Mouse (Mus musculus): ENCODE measurements around the gene Ccdc36. TPM values are rescaled to one million over a fixed set of nuclear protein-coding genes. Genes with fewer than 3 reads are reported as not detected.

Gene Ccdc36
- polyA plus RNA-seq, 1 experiment from 2014 or later: 1.0 TPM

- Histone ChIP-seq H3K4me1 (replicated peaks) (0 out of 2 replicates have a peak, but pooled peaks cover 10% of the 10 kb centered on the region), H3K9me3 (no peaks in the 10 kb centered on the region), H3K27ac (no peak overlapping the region), H3K9ac (no peak overlapping the region; the same call in 1 of the 2 replicates), H3K4me3 (no peak overlapping the region), H3K27me3 (no peaks in the 10 kb centered on the region), H3K4me2 (no peak overlapping the region), H3K36me3 (no peaks in the 10 kb centered on the region)
- no peak for ATAC-seq (ENCODE audit: low FRiP score)
- WGBS: 77% methylated on average over 5 of the region's 5 CpGs
Observed at GRCm38 (mm10) chr9:108440485-108440884, 12.2 kb upstream of the Ccdc36 start.

DNA sequence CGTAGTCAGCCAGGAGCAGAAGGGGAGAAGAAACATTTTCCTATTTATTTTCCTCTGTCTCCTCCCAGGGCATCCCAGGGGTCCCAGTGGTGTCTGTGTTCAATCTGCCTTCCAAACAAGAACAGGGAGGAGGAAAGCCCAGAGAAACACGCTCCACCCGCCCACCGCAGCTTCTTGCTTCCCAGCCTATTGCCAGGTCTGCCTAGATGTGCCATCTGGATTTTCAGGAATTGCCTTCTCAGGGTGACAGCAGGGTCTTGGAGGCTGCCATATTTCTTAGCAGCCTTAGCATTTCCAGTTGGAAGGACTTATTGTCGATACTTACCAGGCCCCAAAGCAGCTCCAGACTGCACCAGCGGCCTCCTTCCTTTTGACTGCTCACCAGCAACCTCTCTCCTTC lies 10.9 kb upstream of the Ccdc36 start:
- H3K27ac ChIP-seq: no peak overlapping the region
- H3K4me3 ChIP-seq: no peak overlapping the region
- no peak overlapping the region for H3K4me2 ChIP-seq
- no peaks in the 10 kb centered on the region for H3K9me3 ChIP-seq
- 91% methylated on average over 6 of the region's 6 CpGs for WGBS
- no peaks in the 10 kb centered on the region for H3K36me3 ChIP-seq
- H3K27me3 ChIP-seq: no peaks in the 10 kb centered on the region
- 0 out of 2 replicates have a peak, but pooled peaks cover 10% of the 10 kb centered on the region for H3K4me1 ChIP-seq (replicated peaks)
- ATAC-seq (ENCODE audit: low FRiP score): no peak
- H3K9ac ChIP-seq: no peak overlapping the region

- H3K4me3 ChIP-seq: no peak within 1 kb of the TSS
- no peaks in the 10 kb centered on the region for H3K36me3 ChIP-seq
- no peak for ATAC-seq (ENCODE audit: low FRiP score)
- H3K4me1 ChIP-seq (replicated peaks): peaks cover 15% of the 10 kb centered on the region; the same call in 1 of the 2 replicates
- no peaks in the 10 kb centered on the region for H3K9me3 ChIP-seq
- WGBS: 26% methylated on average over 3 of the region's 3 CpGs
- no peak within 1 kb of the TSS for H3K4me2 ChIP-seq
- no peaks in the 10 kb centered on the region for H3K27me3 ChIP-seq
- no peak within 1 kb of the TSS for H3K27ac ChIP-seq
- H3K9ac ChIP-seq: peak within 1 kb of the TSS; percentile 29; the same call in 1 of the 2 replicates
Observed at GRCm38 (mm10) chr9:108436182-108436581, 7.9 kb upstream of the Ccdc36 start, which contains the start of gene BC048562. TSS of gene BC048562 (plus strand) at chr9:108436482.

DNA sequence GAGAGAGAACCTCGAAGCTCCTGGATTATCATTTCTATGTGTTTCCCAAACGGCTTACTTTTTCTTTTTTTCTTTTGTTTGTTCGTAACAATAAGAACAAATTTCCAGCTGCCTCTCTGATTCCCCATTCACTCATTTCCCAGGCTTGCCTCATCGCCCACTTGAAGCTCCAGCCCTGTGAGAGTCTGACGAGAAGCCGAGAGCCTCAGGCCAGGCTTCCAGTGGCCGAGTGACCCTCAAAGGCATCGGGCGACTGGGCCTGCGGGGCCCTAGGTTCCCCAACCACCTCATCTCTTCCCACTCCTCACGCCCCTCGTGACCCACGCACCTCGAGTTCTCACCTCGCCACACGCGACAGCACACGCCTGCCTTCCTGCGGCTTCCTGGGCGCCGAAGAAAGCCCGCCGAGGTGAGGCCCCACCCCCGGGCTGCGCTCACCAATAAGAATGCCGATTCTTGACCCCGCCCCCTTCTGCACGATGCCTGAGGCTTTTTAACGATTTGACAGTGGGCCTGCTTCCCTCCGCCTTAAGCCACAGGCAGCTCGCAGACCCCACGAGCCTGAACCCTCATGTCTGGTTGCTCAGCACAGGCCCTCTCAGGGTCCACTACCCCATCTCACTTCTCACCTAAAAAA lies 3.3 kb upstream of the Ccdc36 start:
- no peak overlapping the region for H3K9ac ChIP-seq
- no peak overlapping the region for H3K27ac ChIP-seq
- H3K27me3 ChIP-seq: no peaks in the 10 kb centered on the region
- no peaks in the 10 kb centered on the region for H3K36me3 ChIP-seq
- H3K4me1 ChIP-seq (replicated peaks): peaks cover 10% of the 10 kb centered on the region; the same call in 1 of the 2 replicates
- ATAC-seq (ENCODE audit: low FRiP score): no peak; the same call in 1 of the 2 replicates
- H3K4me2 ChIP-seq: peak overlapping the region; percentile 49
- 47% methylated on average over 32 of the region's 32 CpGs for WGBS
- no peaks in the 10 kb centered on the region for H3K9me3 ChIP-seq
- peak overlapping the region; percentile 31 for H3K4me3 ChIP-seq

- Histone ChIP-seq H3K27ac (no peak overlapping the region), H3K4me3 (no peak overlapping the region), H3K4me1 (replicated peaks) (no peaks in the 10 kb centered on the region), H3K4me2 (no peak overlapping the region), H3K27me3 (no peaks in the 10 kb centered on the region), H3K9ac (no peak overlapping the region), H3K9me3 (no peaks in the 10 kb centered on the region), H3K36me3 (no peaks in the 10 kb centered on the region)
- 71% methylated on average over 1 of the region's 1 CpGs for whole genome bisulfite sequencing
- no peak for ATAC-seq (ENCODE audit: low FRiP score)
Observed at GRCm38 (mm10) chr9:108412221-108412620, 16.1 kb downstream of the Ccdc36 start.

DNA sequence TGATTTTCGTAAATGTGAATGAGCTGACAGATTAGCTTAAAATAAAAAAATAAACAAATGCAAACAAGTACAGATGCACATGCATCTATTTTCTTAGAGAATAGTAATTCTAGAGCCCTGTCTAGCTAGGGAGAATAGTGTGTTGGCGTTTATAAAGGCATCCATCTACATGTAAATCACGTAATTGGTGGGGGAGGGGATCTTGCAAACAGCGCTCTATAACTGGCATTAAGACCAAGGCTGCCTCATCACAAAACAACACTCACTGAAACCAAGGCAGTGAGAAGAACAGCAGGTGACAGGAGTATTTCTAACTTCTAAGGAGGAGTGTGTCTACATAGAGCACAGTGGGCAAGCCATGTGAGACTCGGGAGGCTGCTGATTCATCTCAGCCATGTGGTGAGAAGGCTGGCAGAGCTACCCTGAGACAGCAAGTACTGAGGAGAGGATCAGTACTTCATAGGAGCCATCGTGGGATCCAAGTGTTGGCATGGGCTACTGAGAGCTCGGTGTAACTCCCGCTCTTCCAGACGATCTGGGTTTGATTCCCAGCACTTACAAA lies 16.8 kb downstream of the Ccdc36 start:
- Histone ChIP-seq H3K9ac (no peak overlapping the region), H3K4me1 (replicated peaks) (no peaks in the 10 kb centered on the region), H3K36me3 (no peaks in the 10 kb centered on the region), H3K27me3 (no peaks in the 10 kb centered on the region), H3K9me3 (no peaks in the 10 kb centered on the region), H3K4me3 (no peak overlapping the region), H3K27ac (no peak overlapping the region), H3K4me2 (no peak overlapping the region)
- ATAC-seq (ENCODE audit: low FRiP score): no peak
- WGBS: 76% methylated on average over 9 of the region's 9 CpGs

DNA sequence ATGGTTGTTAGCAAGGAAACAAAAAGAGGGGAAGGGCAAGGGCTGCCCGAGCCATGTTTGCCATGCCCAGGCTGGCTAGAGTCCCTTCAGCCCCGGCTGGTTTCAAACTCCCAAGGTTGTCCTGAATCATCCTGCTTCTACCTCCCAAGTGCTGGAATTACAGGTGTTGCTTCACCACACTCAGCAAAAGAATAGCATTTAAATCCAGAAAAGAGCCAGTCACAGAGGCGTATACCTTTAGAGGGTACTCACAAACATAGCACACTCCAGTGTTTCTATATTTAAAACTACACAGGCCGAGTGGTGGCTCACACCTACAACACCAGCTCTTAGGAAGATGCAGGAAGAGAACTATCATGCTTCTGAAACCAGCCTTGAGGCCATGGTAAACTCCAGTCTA lies 18.7 kb downstream of the Ccdc36 start:
- whole genome bisulfite sequencing: 91% methylated on average over 4 of the region's 4 CpGs
- no peaks in the 10 kb centered on the region for H3K27me3 ChIP-seq

GRCm38 (mm10) chr9:108404451-108404850 lies 23.8 kb downstream of the Ccdc36 start:
- no peak overlapping the region for H3K27ac ChIP-seq
- no peak for ATAC-seq (ENCODE audit: low FRiP score)
- no peaks in the 10 kb centered on the region for H3K36me3 ChIP-seq
- no peak overlapping the region for H3K4me3 ChIP-seq
- H3K27me3 ChIP-seq: no peaks in the 10 kb centered on the region
- H3K9ac ChIP-seq: no peak overlapping the region
- H3K9me3 ChIP-seq: no peaks in the 10 kb centered on the region
- whole genome bisulfite sequencing: 82% methylated on average over 8 of the region's 8 CpGs
- no peak overlapping the region for H3K4me2 ChIP-seq
- H3K4me1 ChIP-seq (replicated peaks): peaks cover 16% of the 10 kb centered on the region

More for the DNA sequence above, 18.7 kb downstream of the Ccdc36 start:
- H3K27ac ChIP-seq: no peak overlapping the region
- H3K36me3 ChIP-seq: no peaks in the 10 kb centered on the region
- no peak overlapping the region for H3K4me2 ChIP-seq
- no peaks in the 10 kb centered on the region for H3K4me1 ChIP-seq (replicated peaks)
- no peak overlapping the region for H3K4me3 ChIP-seq
- H3K9me3 ChIP-seq: no peaks in the 10 kb centered on the region
- ATAC-seq (ENCODE audit: low FRiP score): no peak
- no peak overlapping the region for H3K9ac ChIP-seq

DNA sequence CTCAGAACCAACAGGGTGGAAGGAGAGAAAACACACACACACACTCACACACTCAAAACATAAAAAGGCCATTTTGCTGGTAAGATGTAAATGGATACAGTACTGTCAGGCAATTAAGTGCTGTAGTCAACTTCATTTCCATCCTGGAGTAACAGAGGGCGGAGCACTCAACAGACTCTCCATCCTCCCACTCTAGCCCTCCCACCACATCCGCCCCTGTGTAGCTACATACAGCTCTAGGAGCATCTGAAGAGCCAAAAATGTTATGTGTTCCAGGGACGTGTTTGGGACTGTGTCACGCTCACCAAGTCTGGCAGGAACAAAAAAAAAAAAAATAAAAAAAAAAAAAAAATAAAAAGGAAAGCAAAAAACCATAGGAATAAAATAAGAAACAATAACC lies 25.2 kb downstream of the Ccdc36 start:
- Histone ChIP-seq H3K4me3 (no peak overlapping the region), H3K9ac (no peak overlapping the region), H3K27me3 (no peaks in the 10 kb centered on the region), H3K27ac (no peak overlapping the region), H3K4me2 (no peak overlapping the region), H3K4me1 (replicated peaks) (peaks cover 16% of the 10 kb centered on the region), H3K36me3 (no peaks in the 10 kb centered on the region; the same call in 1 of the 2 replicates), H3K9me3 (no peaks in the 10 kb centered on the region)
- ATAC-seq (ENCODE audit: low FRiP score): no peak
- WGBS: 84% methylated on average over 4 of the region's 4 CpGs

DNA sequence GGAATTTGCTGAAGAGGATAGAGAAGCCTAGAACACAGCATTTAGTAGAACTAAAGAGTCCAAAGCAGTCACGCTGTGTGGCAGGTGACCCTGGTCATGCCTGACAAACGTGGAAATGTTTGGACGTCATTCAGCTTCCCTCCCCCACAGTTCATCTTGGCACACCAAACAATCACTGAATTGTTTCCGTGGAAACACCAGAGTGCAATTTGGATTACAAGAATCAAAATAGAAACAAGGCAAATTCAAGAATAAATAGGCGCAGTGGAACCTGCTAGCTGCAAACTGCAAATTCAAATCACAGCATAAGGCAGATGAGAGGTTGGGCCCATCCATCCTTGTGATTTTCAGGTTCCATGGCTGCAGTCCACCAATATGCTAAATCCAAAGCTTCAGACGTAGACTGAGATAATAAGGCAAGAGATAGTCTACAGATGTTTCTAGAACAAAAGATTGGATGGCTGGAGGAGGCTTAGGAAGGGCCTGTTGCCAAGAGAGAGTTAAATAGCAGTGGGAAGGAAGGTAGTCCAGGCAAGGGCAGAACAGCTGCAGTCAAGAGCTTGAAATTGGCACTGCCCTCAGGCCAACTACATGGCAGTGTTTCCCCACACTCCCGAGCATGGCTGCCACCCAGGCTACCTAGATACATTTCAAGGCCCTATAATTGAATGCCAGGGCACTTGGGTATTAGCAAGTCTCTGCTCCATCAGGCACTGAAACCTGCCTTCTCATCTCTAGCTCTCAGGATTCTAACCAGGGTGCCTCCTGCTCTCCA lies 26.9 kb downstream of the Ccdc36 start:
- peak overlapping the region; percentile 26; the same call in 1 of the 2 replicates for H3K27ac ChIP-seq
- H3K9ac ChIP-seq: no peak overlapping the region
- H3K27me3 ChIP-seq: no peaks in the 10 kb centered on the region
- H3K4me1 ChIP-seq (replicated peaks): peaks cover 16% of the 10 kb centered on the region
- no peak for ATAC-seq (ENCODE audit: low FRiP score)
- H3K4me2 ChIP-seq: no peak overlapping the region
- H3K9me3 ChIP-seq: no peaks in the 10 kb centered on the region
- no peaks in the 10 kb centered on the region; the same call in 1 of the 2 replicates for H3K36me3 ChIP-seq
- WGBS: 37% methylated on average over 7 of the region's 7 CpGs
- H3K4me3 ChIP-seq: no peak overlapping the region

- no peak overlapping the region for H3K4me2 ChIP-seq
- H3K4me1 ChIP-seq (replicated peaks): peaks cover 16% of the 10 kb centered on the region
- H3K27me3 ChIP-seq: no peaks in the 10 kb centered on the region
- WGBS: 91% methylated on average over 3 of the region's 3 CpGs
- no peaks in the 10 kb centered on the region for H3K9me3 ChIP-seq
- no peak overlapping the region for H3K4me3 ChIP-seq
- no peak overlapping the region for H3K9ac ChIP-seq
- H3K27ac ChIP-seq: no peak overlapping the region
- H3K36me3 ChIP-seq: peaks cover 7% of the 10 kb centered on the region
- no peak for ATAC-seq (ENCODE audit: low FRiP score)
Observed at GRCm38 (mm10) chr9:108398324-108398723, 30.0 kb downstream of the Ccdc36 start.

DNA sequence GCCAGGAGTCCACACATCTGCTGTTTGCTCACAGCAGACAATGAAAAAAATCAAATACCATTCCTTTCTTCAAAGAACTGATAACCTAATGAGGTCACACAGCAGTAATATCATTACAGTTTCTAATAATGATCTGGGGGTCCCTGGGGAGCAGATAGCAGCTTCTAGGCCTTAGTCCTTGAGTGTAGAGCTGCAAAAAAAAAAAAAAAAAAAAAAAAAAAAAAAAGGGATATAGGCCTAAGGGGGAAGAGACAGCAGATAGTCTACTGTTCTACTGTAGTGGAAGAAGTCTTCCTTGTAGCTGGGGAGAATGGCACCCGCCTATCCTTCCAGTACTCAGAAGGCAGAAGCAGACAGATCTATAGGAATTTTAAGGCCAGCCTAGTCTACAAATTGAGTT lies 32.9 kb downstream of the Ccdc36 start:
- no peak for ATAC-seq (ENCODE audit: low FRiP score)
- Histone ChIP-seq H3K27me3 (no peaks in the 10 kb centered on the region), H3K9me3 (no peaks in the 10 kb centered on the region), H3K4me3 (no peak overlapping the region), H3K36me3 (peaks cover 36% of the 10 kb centered on the region), H3K4me2 (no peak overlapping the region), H3K4me1 (replicated peaks) (no peaks in the 10 kb centered on the region), H3K27ac (no peak overlapping the region), H3K9ac (no peak overlapping the region)
- 92% methylated on average over 1 of the region's 1 CpGs for WGBS
